Mouse (Mus musculus) layer of hippocampus, postnatal 36 days (tissue): ENCODE measurements around the gene Tfe3. TPM values are rescaled to one million over a fixed set of nuclear protein-coding genes. Genes with fewer than 3 reads are reported as not detected.
A peak's percentile ranks its signal among the peaks of the same experiment; 100 is the strongest.

Experiments
- DNase-seq, 2 experiments: peaks; one replicate each; pipeline ENCODE4 v3.0.0; 2022
- microRNA-seq, 2 experiments: library from miRNA; unstranded; fragments of <30 nt; microRNA quantifications; one replicate each; pipeline ENCODE4 v1.2.0; 2021
- total RNA-seq, 2 experiments: library from RNA; stranded (reverse); gene quantifications; 2 replicates each; pipeline ENCODE4 v1.2.3; 2021

Tfe3 gene
- total RNA-seq, 2 experiments from 2014 or later, result 26.7 to 27.4 TPM

DNA sequence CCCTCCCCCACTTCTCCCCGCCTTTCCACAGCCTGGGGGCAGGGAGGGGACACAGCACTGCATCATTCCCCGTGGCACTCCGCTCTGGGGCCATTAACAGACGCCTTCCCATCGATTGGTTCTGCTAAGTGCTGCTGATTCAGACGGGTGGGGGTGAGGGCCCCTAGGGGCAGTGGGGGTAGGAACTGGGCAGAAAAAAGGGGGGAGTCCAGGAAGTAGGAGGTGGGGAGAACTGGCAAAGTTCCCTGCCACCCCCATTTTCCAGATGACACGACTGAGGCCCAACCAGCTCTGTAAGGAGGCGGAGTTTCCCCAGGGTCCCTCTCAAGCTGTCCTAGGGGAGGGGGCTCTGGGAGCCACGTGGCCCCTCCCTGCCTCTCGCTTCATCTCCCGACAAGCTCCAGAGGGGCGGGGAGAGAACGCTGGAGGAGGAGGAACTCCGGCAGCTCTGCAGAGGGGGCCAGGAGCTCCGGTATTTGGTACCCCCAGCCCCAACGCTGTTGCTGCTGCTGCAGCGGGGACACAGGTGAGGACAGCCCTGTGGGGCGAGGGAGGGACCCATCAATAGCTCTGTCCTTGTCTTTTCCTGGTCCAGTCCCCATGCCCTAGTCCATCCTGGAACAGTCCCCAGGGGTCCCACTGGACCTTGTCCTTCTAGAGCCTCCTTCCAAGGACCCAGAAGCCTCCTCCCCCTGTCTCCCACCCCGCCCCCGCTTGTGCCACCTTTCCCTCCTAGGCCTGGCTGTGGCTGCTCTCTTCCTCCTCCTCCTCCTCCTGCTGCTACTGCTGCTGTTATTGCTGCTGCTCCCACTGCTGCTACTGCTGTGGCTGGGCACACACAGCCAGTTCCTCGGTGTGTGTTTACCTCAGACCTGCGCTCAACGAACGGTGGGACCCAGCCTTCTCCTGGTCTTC, 59.8 kb downstream of the Tfe3 start, which contains the start of gene Kcnd1:
Gene Kcnd1 (plus strand): TSS at position 425 of the 915 bp plus-strand sequence.
- DNase-seq, result peak; percentile 38 to 48

Small RNA genes within 50 kb of the gene (microRNA-seq; reads per million reads assigned to microRNA genes)
- gene Mir1198, result 57.0 to 66.9 reads per million in 2 experiments

Other genes starting within 250 kb of the Tfe3 start
- under 1 TPM in 1 of 2 experiments, not detected in 1; 0.23 TPM for gene Foxp3, start 188.9 kb upstream of the Tfe3 start, total RNA-seq
- 10 to 100 TPM; 15.3 to 18.4 TPM for gene Ppp1r3f, start 188.3 kb upstream of the Tfe3 start, total RNA-seq
- gene Ccdc22, start 157.0 kb upstream of the Tfe3 start, total RNA-seq, result 10 to 100 TPM; 23.7 to 26.3 TPM
- gene Cacna1f, start 155.5 kb upstream of the Tfe3 start, total RNA-seq, result not detected
- gene Syp, start 124.1 kb upstream of the Tfe3 start, total RNA-seq, result 1,000 to 10,000 TPM; 1,719 to 2,032 TPM
- under 1 TPM; 0.62 to 0.99 TPM for gene Prickle3, start 105.3 kb upstream of the Tfe3 start, total RNA-seq
- gene Plp2, start 91.2 kb upstream of the Tfe3 start, total RNA-seq, result 1 to 10 TPM; 5.1 to 5.7 TPM
- gene Magix, start 81.3 kb upstream of the Tfe3 start, total RNA-seq, result under 1 TPM; 0.15 to 0.30 TPM
- 10 to 100 TPM; 35.0 to 36.2 TPM for gene Gpkow, start 65.4 kb upstream of the Tfe3 start, total RNA-seq
- 10 to 100 TPM; 56.6 to 65.1 TPM for gene Wdr45, start 48.2 kb upstream of the Tfe3 start, total RNA-seq
- gene Gm45208, start 40.3 kb upstream of the Tfe3 start, total RNA-seq, result under 1 TPM in 1 of 2 experiments, not detected in 1; 0.61 TPM
- 100 to 1,000 TPM; 101 to 104 TPM for gene Praf2, start 34.1 kb upstream of the Tfe3 start, total RNA-seq
- gene Ccdc120, start 11.7 kb upstream of the Tfe3 start, total RNA-seq, result 10 to 100 TPM; 14.3 to 16.0 TPM
- 100 to 1,000 TPM in 1 of 2 experiments, 10 to 100 TPM in 1; 92.2 to 106 TPM for gene Gripap1, start 27.2 kb downstream of the Tfe3 start, total RNA-seq
- 10 to 100 TPM in 1 of 2 experiments, 1 to 10 TPM in 1; 7.3 to 10.3 TPM for gene Kcnd1, start 59.7 kb downstream of the Tfe3 start, total RNA-seq
- gene Otud5, start 78.8 kb downstream of the Tfe3 start, total RNA-seq, result 10 to 100 TPM; 79.8 to 82.6 TPM
- 10 to 100 TPM; 57.8 to 58.6 TPM for gene Pim2, start 115.7 kb downstream of the Tfe3 start, total RNA-seq
- 10 to 100 TPM; 39.9 to 40.9 TPM for gene Slc35a2, start 121.5 kb downstream of the Tfe3 start, total RNA-seq
- gene Pqbp1, start 136.7 kb downstream of the Tfe3 start, total RNA-seq, result 10 to 100 TPM; 82.7 to 83.6 TPM
- 10 to 100 TPM; 22.2 to 24.0 TPM for gene Timm17b, start 136.8 kb downstream of the Tfe3 start, total RNA-seq
- not detected for gene Gm10491, start 145.3 kb downstream of the Tfe3 start, total RNA-seq
- gene Gm10490, start 147.0 kb downstream of the Tfe3 start, total RNA-seq, result 1 to 10 TPM in 1 of 2 experiments, not detected in 1; 1.2 TPM
- 100 to 1,000 TPM; 365 to 412 TPM for gene Pcsk1n, start 157.3 kb downstream of the Tfe3 start, total RNA-seq
- gene Eras, start 166.0 kb downstream of the Tfe3 start, total RNA-seq, result not detected
- 10 to 100 TPM; 50.6 to 50.8 TPM for gene Hdac6, start 185.3 kb downstream of the Tfe3 start, total RNA-seq
- gene Gata1, start 215.5 kb downstream of the Tfe3 start, total RNA-seq, result not detected